Mouse (Mus musculus): ENCODE measurements around the gene Srp9.

DNA sequence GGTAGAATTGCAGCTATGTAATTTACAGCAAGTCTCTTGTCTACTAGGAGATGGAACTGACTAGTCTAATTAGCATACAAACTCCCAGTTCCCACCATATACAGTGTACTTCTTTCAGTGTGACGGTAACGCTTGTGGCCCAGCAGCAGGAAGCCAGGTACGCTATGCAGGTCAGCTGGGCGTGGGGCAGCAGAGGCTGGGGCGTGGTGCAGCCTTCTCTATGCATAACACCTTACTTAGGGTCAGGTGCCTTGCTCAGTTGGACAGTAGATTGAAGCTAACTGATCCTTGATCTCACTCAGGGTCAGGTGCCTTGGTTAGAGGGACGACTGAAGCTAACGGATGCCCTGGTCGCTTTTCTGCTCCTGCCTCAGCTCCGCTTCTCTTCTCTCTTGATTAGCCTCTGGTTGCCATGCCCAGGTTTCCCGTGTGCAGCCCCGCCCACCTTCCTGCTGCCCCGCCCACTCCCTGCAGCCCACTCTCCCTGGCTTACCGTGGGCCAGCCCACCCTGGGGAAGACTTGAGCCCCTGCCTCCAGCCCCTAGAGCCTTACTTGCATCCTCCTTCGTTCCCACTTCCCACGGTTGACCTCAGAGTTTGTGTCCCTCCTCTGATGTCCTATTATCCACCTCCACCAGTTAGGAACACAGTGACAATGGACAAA lies 29.9 kb upstream of the Srp9 start:
- TF ChIP-seq CTCF (IDR thresholded peaks at IDR 0.05): no peak
- TF ChIP-seq POLR2A (IDR thresholded peaks at IDR 0.05; ENCODE audit: insufficient read depth, low read depth, low read length): no peak

Data from heart, adult 2 months (tissue).